Comparison of ENCODE assay signal across 8 mouse cellular contexts in genomic region chr11:106513166-106513565, GRCm38 (mm10). TPM values are rescaled to one million over a fixed set of nuclear protein-coding genes. Genes with fewer than 3 reads are reported as not detected.
DNase-seq lines count a peak whose midpoint lies in the region; ATAC-seq and TF ChIP-seq lines count a peak whose summit lies in the region.

No protein-coding gene starts in this region.

- peaks cover 17% of the 10 kb centered on the region for H3K36me3 ChIP-seq in heart, embryonic 11.5 days (ENCODE audit: control insufficient read depth, insufficient read depth, low read length)
- H3K36me3 ChIP-seq in liver, embryonic 14.5 days (replicated peaks; ENCODE audit: control insufficient read depth, insufficient read depth, low read depth), result peaks cover 10% of the 10 kb centered on the region

- no peak for TF ChIP-seq EP300 in liver, embryonic 14.5 days (IDR thresholded peaks at IDR 0.05; ENCODE audit: low read depth)

- peaks cover 4% of the 10 kb centered on the region; the same call in 1 of the 2 replicates for H3K9me3 ChIP-seq in heart, embryonic 11.5 days (replicated peaks; ENCODE audit: control insufficient read depth, low read length)
- no peaks in the 10 kb centered on the region for H3K9me3 ChIP-seq in liver, embryonic 14.5 days (ENCODE audit: control insufficient read depth, low read length)

- 0 out of 2 replicates have a peak overlapping the region, but pooled peaks have one; percentile 30 for H3K9ac ChIP-seq in heart, embryonic 11.5 days (ENCODE audit: low read depth, low read length)
- H3K9ac ChIP-seq in liver, embryonic 14.5 days (replicated peaks), result no peak overlapping the region

- no peak overlapping the region for H3K27ac ChIP-seq in left cerebral cortex, adult 2 months
- no peak overlapping the region for H3K27ac ChIP-seq in heart, embryonic 11.5 days (ENCODE audit: low read depth, low read length)
- H3K27ac ChIP-seq in liver, embryonic 14.5 days, result no peak overlapping the region

- H3K4me2 ChIP-seq in heart, embryonic 11.5 days, result no peak overlapping the region
- no peak overlapping the region for H3K4me2 ChIP-seq in liver, embryonic 14.5 days (ENCODE audit: low read depth)

- 38% methylated on average over 2 of the region's 2 CpGs for WGBS in heart, embryonic 11.5 days (ENCODE audit: insufficient replicate concordance)
- 49% methylated on average over 2 of the region's 2 CpGs for WGBS in liver, embryonic 14.5 days (ENCODE audit: insufficient replicate concordance)

- peak; percentile 69 for TF ChIP-seq CTCF in left cerebral cortex, adult 2 months (IDR thresholded peaks at IDR 0.05)
- peak; percentile 69 for TF ChIP-seq CTCF in liver, embryonic 14.5 days (IDR thresholded peaks at IDR 0.05; ENCODE audit: low read depth)

- H3K27me3 ChIP-seq in heart, embryonic 11.5 days (ENCODE audit: control insufficient read depth, insufficient read depth, low read length), result no peaks in the 10 kb centered on the region; the same call in 1 of the 2 replicates
- H3K27me3 ChIP-seq in liver, embryonic 14.5 days (ENCODE audit: control insufficient read depth, insufficient read depth, low read length), result no peaks in the 10 kb centered on the region

- no peak for ATAC-seq in heart, embryonic 11.5 days (replicated peaks; ENCODE audit: insufficient number of reproducible peaks, low FRiP score, low TSS enrichment)
- ATAC-seq in liver, embryonic 14.5 days (ENCODE audit: insufficient read depth), result no peak

- H3K4me1 ChIP-seq in heart, embryonic 11.5 days (ENCODE audit: control insufficient read depth, insufficient read depth, low read length), result peaks cover 18% of the 10 kb centered on the region
- H3K4me1 ChIP-seq in liver, embryonic 14.5 days (replicated peaks; ENCODE audit: control insufficient read depth in 2 of 2, insufficient read depth in 2 of 2, low read length in 1 of 2), result peaks cover 10 to 18% of the 10 kb centered on the region in 2 experiments

- intact Hi-C loops in left cerebral cortex, adult 2 months (cut with DNase I), result loop anchor here (1.0 kb wide), 1 partner anchor 114 kb away; no protein-coding TSS in a partner anchor

- peak; percentile 54 to 56 for DNase-seq in left cerebral cortex, adult 2 months (ENCODE audit: extremely low spot score in 1 of 2, low spot score in 2 of 2)
- no peak for DNase-seq in left cerebral cortex, adult 8-10 months (ENCODE audit: low spot score in 2 of 2)
- peak; percentile 67 for DNase-seq in ES-CJ7 (ENCODE audit: low read depth, low spot score)
- peak; percentile 59 for DNase-seq in brain, adult 2 months (ENCODE audit: low read depth, low spot score)
- DNase-seq in liver, embryonic 14.5 days (ENCODE audit: low read depth in 3 of 3, low spot score in 3 of 3), result no peak
- peak; percentile 70 for DNase-seq in right cerebral cortex, postnatal 14 days
- DNase-seq in yolk sac, embryonic 10.5 days (ENCODE audit: low spot score), result no peak

- no peak overlapping the region for H3K4me3 ChIP-seq in left cerebral cortex, adult 2 months
- no peak overlapping the region for H3K4me3 ChIP-seq in heart, embryonic 11.5 days (ENCODE audit: low read depth, low read length)
- no peak overlapping the region for H3K4me3 ChIP-seq in liver, embryonic 14.5 days (ENCODE audit: insufficient read depth in 1 of 2, low read depth in 2 of 2, low read length in 2 of 2)

RNA-seq across cellular contexts. Expression of gene Ern1, which starts 25.5 kb away (rescaled TPM):
- total RNA-seq in left cerebral cortex, adult 2 months (2021), result 10 to 100 TPM; 10.4 to 11.3 TPM
- 10 to 100 TPM in 1 of 4 experiments, 1 to 10 TPM in 3; 8.2 to 10.5 (median 9.2) TPM for total RNA-seq in left cerebral cortex, adult 8-10 months (2022)
- 3.7 and 4.4 TPM in 2 replicates for polyA plus RNA-seq in heart, embryonic 11.5 days (2014; fragmentation: Nextera tagmentation; extraction: Ambion mirVana)
- 4.3 and 4.6 TPM in 2 replicates for polyA plus RNA-seq in liver, embryonic 14.5 days (2012; rRNA removed)
- polyA plus RNA-seq in liver, embryonic 14.5 days (2014; fragmentation: Nextera tagmentation; extraction: Ambion mirVana), result 2.9 and 3.3 TPM in 2 replicates

Comparison
In these comparisons a context has a peak if more than half of its experiments do, and no peak if none do; other contexts are left out.
1. DNase-seq: peak in left cerebral cortex, adult 2 months (2 of 2), ES-CJ7 (single experiment), brain, adult 2 months (single experiment) and right cerebral cortex, postnatal 14 days (single experiment); none in left cerebral cortex, adult 8-10 months (0 of 2), liver, embryonic 14.5 days (0 of 3) and yolk sac, embryonic 10.5 days (single experiment).